Mouse (Mus musculus) heart, embryonic 14.5 days (tissue): Measurements from ENCODE around the gene Slc7a10. TPM values are rescaled to one million over a fixed set of nuclear protein-coding genes. Genes with fewer than 3 reads are reported as not detected.
"Not testable (repeated sequence)": the region's sequence is repeated elsewhere in the genome, so short reads cannot be mapped to it uniquely, and the experiment has no call there.

ENCODE experiments used
- ATAC-seq: fragments of 200-750 bp; cut with Nextera tagmentation; 2 replicates; pipeline ENCODE4 v1.8.0; 2017; ENCODE audit warnings: low read depth, moderate TSS enrichment; ENCODE audit not compliant: insufficient number of reproducible peaks, insufficient read depth, low FRiP score
- H3K27ac ChIP-seq, 2 experiments: fragments of 200-500 bp in 1 of 2; fragments of 300-500 bp in 1 of 2; sonication (generic) in 1 of 2; replicated peaks in 1 of 2; 2 replicates each; pipeline ENCODE4 v1.5.1; 2012 to 2014; ENCODE audit warnings: low read depth in 2 of 2, low read length in 2 of 2, control low read depth in 1 of 2, mild to moderate bottlenecking in 1 of 2, mixed read lengths in 1 of 2; ENCODE audit not compliant: control insufficient read depth in 1 of 2, insufficient read depth in 1 of 2
- H3K27me3 ChIP-seq: fragments of 300-500 bp; sonication (generic); 2 replicates; pipeline ENCODE4 v1.6.1; 2014; ENCODE audit warnings: mild to moderate bottlenecking, low read length, control low read depth; ENCODE audit not compliant: control insufficient read depth, insufficient read depth
- H3K36me3 ChIP-seq: fragments of 300-500 bp; sonication (generic); 2 replicates; pipeline ENCODE4 v1.6.1; 2014; ENCODE audit warnings: mild to moderate bottlenecking, control low read depth, low read length, mixed read lengths; ENCODE audit not compliant: control insufficient read depth, insufficient read depth
- H3K4me1 ChIP-seq, 2 experiments: fragments of 200-500 bp in 1 of 2; fragments of 300-500 bp in 1 of 2; sonication (generic) in 1 of 2; 2 replicates each; pipeline ENCODE4 v1.6.1; 2012 to 2014; ENCODE audit warnings: low read length in 2 of 2, control low read depth in 1 of 2, mixed read lengths in 1 of 2; ENCODE audit not compliant: control insufficient read depth in 2 of 2, insufficient read depth in 2 of 2
- H3K4me2 ChIP-seq: fragments of 300-500 bp; sonication (generic); 2 replicates; pipeline ENCODE4 v1.6.1; 2014; ENCODE audit warnings: mild to moderate bottlenecking, low read length
- H3K4me3 ChIP-seq, 2 experiments: fragments of 200-500 bp in 1 of 2; fragments of 300-500 bp in 1 of 2; sonication (generic) in 1 of 2; 2 replicates each; pipeline ENCODE4 v1.5.1; 2012 to 2014; ENCODE audit warnings: low read length in 2 of 2, mild to moderate bottlenecking in 2 of 2, control low read depth in 1 of 2, low read depth in 1 of 2, moderate library complexity in 1 of 2; ENCODE audit not compliant: control insufficient read depth in 1 of 2, insufficient read depth in 1 of 2
- H3K9ac ChIP-seq: fragments of 300-500 bp; sonication (generic); 2 replicates; pipeline ENCODE4 v1.6.1; 2014; ENCODE audit warnings: mild to moderate bottlenecking, low read length
- H3K9me3 ChIP-seq: fragments of 300-500 bp; sonication (generic); 2 replicates; pipeline ENCODE4 v1.6.1; 2016; ENCODE audit warnings: low read length, control low read depth; ENCODE audit not compliant: control insufficient read depth
- WGBS: fragments of 180-500 bp; shearing (Covaris S2); extraction: QIAGEN DNeasy Blood & Tissue Kit; methylation state at CpG from one replicate; pipeline ENCODE4 v1.1.7; 2014; 5-methylcytosine and 5-hydroxymethylcytosine counted together
- polyA plus RNA-seq: library from polyadenylated mRNA; unstranded; fragments of >200 nt; fragmentation: Nextera tagmentation; extraction: Ambion mirVana; gene quantifications from 2 replicates; pipeline ENCODE4 v1.2.1, GENCODE M21; 2014

The Slc7a10 gene
- polyA plus RNA-seq, 1 experiment from 2014 or later = 1.8 TPM

DNA sequence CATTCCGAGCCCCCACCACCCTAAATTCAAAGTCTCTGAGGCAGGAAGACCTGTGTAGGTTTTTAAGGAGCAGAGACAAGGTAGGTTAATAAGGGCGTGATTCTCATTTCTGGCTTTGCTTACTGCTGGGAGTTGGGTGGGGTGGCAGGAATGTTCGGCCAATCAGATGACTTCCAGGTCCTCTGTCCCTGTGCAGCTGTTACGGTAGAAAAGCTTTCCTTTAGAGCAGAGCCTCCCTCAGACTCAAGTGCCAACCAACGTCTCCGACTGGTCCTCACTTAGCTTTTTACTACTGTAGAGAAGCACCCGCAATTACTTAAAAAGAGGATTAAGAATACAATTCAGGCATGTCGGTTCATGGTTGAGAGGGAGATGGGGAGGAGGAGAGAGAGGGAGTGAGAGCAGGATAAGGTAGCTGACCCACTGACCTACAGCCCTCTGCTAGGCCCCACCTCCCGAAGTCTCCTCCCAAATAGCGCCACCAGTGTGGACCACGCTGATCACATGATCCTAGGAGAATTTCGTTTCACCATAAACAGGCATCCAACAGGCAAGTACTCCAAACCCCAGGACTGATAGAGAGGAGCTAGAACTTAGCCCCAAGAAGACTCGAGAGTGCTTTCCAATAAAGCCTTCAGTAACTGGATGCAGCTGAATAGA is 46.7 kb downstream of the Slc7a10 start:
- H3K9ac ChIP-seq = no peak overlapping the region
- ATAC-seq = no peak
- H3K36me3 ChIP-seq = no peaks in the 10 kb centered on the region
- H3K4me3 ChIP-seq = no peak overlapping the region
- H3K27me3 ChIP-seq = no peaks in the 10 kb centered on the region
- no peak overlapping the region for H3K4me2 ChIP-seq
- 36% methylated on average over 13 of the region's 13 CpGs for WGBS
- peaks cover 0 to 4% of the 10 kb centered on the region in 2 experiments; a peak in 1 of 4 replicates for H3K4me1 ChIP-seq
- peaks cover 10% of the 10 kb centered on the region for H3K9me3 ChIP-seq
- H3K27ac ChIP-seq = no peak overlapping the region

DNA sequence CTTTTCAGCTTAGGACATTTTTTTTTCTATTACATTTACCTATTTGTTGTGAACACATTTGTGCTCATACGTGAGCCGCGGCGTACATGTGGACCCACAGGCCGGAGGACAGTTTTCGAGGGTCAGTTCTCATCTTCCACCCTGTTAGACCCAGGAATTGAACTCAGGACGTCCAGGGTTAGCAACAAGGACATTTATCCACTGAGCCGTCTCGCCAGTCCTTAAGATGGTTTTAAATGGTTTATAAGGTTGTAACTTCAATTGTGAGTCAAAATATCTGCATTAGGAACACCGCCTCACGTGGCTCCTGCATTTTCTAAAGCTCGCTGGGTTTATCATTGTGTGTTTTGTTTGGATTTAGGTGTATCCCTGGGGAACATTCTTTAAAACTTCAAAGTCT is 47.7 kb downstream of the Slc7a10 start:
- peak overlapping the region; percentile 59 to 80 for H3K4me3 ChIP-seq
- peaks cover 10% of the 10 kb centered on the region for H3K9me3 ChIP-seq
- peak overlapping the region; percentile 91 to 93; a peak in 2 of 4 replicates for H3K27ac ChIP-seq
- no peaks in the 10 kb centered on the region for H3K36me3 ChIP-seq
- peaks cover 0 to 4% of the 10 kb centered on the region in 2 experiments; a peak in 1 of 4 replicates for H3K4me1 ChIP-seq
- ATAC-seq = no peak
- H3K27me3 ChIP-seq = no peaks in the 10 kb centered on the region
- H3K4me2 ChIP-seq = peak overlapping the region; percentile 73
- 50% methylated on average over 12 of the region's 12 CpGs for WGBS
- H3K9ac ChIP-seq = peak overlapping the region; percentile 71

DNA sequence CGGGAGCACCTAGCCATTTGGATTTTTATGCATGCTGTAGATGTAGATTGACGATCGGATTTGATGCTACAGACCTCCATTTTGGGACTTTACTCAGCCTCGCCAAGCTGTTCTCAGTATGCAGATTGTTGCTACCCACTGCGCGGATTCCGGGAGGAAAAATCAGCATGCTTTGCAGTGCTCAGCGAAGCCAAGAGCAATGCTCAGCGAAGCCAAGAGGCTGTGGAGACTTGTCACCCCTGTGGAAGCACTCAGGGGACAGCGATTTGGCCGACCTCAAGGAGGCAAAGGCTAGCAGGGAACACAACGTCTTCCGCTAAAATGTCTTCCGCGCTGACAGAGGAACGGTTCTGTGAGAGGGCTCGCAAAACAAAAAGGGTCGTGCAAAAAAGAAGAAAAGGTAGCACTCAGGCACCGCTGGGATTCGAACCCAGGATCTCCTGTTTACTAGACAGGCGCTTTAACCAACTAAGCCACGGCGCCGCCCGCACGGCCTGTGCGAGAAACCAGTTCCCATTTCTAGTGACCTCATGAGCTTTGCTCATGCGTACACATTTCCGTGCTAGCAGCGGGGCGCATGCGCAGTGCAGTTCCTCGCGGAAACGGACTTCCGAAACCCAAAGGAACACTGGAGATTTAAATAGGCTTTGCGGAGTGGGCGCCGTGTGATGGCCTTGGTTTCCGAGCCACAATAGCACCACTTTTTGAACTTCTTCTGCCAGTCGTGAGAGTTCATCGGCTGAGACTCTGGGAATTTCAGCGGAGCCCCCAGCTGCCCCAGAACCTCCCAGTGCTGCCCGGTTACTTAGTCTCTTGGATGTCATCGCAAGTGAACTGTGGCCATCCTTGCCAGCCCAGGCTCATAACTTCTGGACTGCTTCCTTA is 48.4 kb downstream of the Slc7a10 start:
- H3K27me3 ChIP-seq = no peaks in the 10 kb centered on the region
- H3K36me3 ChIP-seq = no peaks in the 10 kb centered on the region
- H3K4me1 ChIP-seq = peaks cover 0 to 4% of the 10 kb centered on the region in 2 experiments; a peak in 1 of 4 replicates
- H3K9ac ChIP-seq = peak overlapping the region; percentile 79
- H3K4me2 ChIP-seq = peak overlapping the region; percentile 73
- under 1% methylated on average over 45 of the region's 45 CpGs for WGBS
- H3K27ac ChIP-seq = peak overlapping the region; percentile 91 to 93
- peaks cover 10% of the 10 kb centered on the region for H3K9me3 ChIP-seq
- H3K4me3 ChIP-seq = peak overlapping the region; percentile 59 to 80
- peak; percentile 93 for ATAC-seq

DNA sequence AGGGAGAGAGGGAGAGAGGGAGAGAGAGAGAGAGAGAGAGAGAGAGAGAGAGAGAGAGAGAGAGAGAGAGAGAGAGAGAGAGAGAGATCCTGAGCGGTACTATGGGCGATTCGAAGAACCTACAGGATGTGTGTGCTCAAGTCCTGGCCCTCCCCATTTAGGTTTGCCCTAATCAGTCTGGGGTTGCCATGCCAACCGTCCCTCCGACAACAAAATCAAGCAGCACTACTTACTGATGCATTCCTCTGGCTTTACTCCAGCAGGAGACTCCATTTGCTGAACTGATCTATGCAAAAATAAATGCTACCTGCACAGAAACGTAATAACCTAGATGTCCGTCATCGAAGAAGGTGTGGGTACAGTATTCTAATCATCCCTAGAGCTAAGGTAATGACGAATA is 49.1 kb downstream of the Slc7a10 start:
- 16% methylated on average over 9 of the region's 9 CpGs for WGBS
- peak overlapping the region; percentile 59 to 68 for H3K4me3 ChIP-seq
- H3K9me3 ChIP-seq = peaks cover 10% of the 10 kb centered on the region
- H3K27me3 ChIP-seq = no peaks in the 10 kb centered on the region
- H3K4me2 ChIP-seq = peak overlapping the region; percentile 70
- peaks cover 0 to 4% of the 10 kb centered on the region in 2 experiments; a peak in 1 of 4 replicates for H3K4me1 ChIP-seq
- ATAC-seq = peak; percentile 40; the same call in 1 of the 2 replicates
- H3K27ac ChIP-seq = peak overlapping the region; percentile 42 to 93
- no peaks in the 10 kb centered on the region for H3K36me3 ChIP-seq
- H3K9ac ChIP-seq = peak overlapping the region; percentile 59

DNA sequence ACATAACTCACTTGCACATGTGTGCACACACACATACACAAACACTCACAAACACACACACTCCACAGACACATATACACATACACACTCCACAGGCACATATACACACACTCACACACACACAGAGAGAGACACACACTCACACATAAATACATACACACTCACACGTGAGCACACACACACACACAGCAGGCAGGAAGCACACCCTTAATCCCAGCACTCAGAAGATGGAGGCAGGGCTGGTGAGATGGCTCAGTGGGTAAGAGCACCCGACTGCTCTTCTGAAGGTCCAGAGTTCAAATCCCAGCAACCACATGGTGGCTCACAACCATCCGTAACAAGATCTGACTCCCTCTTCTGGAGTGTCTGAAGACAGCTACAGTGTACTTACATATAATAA is 51.8 kb downstream of the Slc7a10 start:
- not testable (repeated sequence) for H3K27ac ChIP-seq, H3K4me3 ChIP-seq, H3K4me1 ChIP-seq, H3K36me3 ChIP-seq, H3K27me3 ChIP-seq, H3K9ac ChIP-seq, H3K9me3 ChIP-seq, ATAC-seq, H3K4me2 ChIP-seq
- 73% methylated on average over 2 of the region's 3 CpGs for WGBS

Other genes starting within 250 kb of the Slc7a10 start
- 15.7 and 18.3 TPM in 2 replicates for gene Cebpg, start 129.8 kb upstream of the Slc7a10 start, polyA plus RNA-seq
- gene Cebpa, start 67.1 kb upstream of the Slc7a10 start, polyA plus RNA-seq = 0.73 and 1.2 TPM in 2 replicates
- gene Lrp3, start 29.1 kb downstream of the Slc7a10 start, polyA plus RNA-seq = 1.2 and 1.3 TPM in 2 replicates
- gene Gpatch1, start 132.1 kb downstream of the Slc7a10 start, polyA plus RNA-seq = 11.5 and 12.2 TPM in 2 replicates
- 5.1 and 5.6 TPM in 2 replicates for gene Rhpn2, start 147.8 kb downstream of the Slc7a10 start, polyA plus RNA-seq
- gene Faap24, start 210.5 kb downstream of the Slc7a10 start, polyA plus RNA-seq = 10.1 and 13.5 TPM in 2 replicates
- gene Cep89, start 210.7 kb downstream of the Slc7a10 start, polyA plus RNA-seq = 34.0 and 35.7 TPM in 2 replicates